Mouse (Mus musculus) testis, adult 2 months (tissue): ENCODE results near the gene Snai1. TPM values are rescaled to one million over a fixed set of nuclear protein-coding genes. Genes with fewer than 3 reads are reported as not detected.
A peak's percentile ranks its signal among the peaks of the same experiment; 100 is the strongest.

Experiments used
- H3K27ac ChIP-seq: fragments of 200-500 bp; 2 replicates; pipeline ENCODE4 v1.5.1; 2012; ENCODE audit warnings: low read depth, low read length; ENCODE audit not compliant: control insufficient read depth, insufficient read depth
- H3K27me3 ChIP-seq: fragments of 200-500 bp; 2 replicates; pipeline ENCODE4 v1.6.1; 2012; ENCODE audit warnings: mild to moderate bottlenecking, low read length, moderate library complexity; ENCODE audit not compliant: control insufficient read depth, insufficient read depth
- H3K36me3 ChIP-seq: fragments of 200-500 bp; 2 replicates; pipeline ENCODE4 v1.6.1; 2012; ENCODE audit warnings: mild to moderate bottlenecking, low read length; ENCODE audit not compliant: control insufficient read depth, insufficient read depth
- H3K4me1 ChIP-seq: fragments of 200-500 bp; 2 replicates; pipeline ENCODE4 v1.6.1; 2012; ENCODE audit warnings: low read length; ENCODE audit not compliant: control insufficient read depth, insufficient read depth
- H3K4me3 ChIP-seq: fragments of 200-500 bp; 2 replicates; pipeline ENCODE4 v1.5.1; 2012; ENCODE audit warnings: low read depth, mild to moderate bottlenecking, low read length, moderate library complexity, mixed read lengths; ENCODE audit not compliant: control insufficient read depth
- CTCF ChIP-seq: fragments of 200-500 bp; IDR thresholded peaks from 2 replicates; pipeline ENCODE4 v1.5.1; 2012; ENCODE audit warnings: low read depth, mild to moderate bottlenecking, inconsistent platforms, low read length, moderate library complexity; ENCODE audit not compliant: control insufficient read depth, insufficient read depth, insufficient replicate concordance
- POLR2A ChIP-seq: fragments of 200-500 bp; IDR thresholded peaks from 2 replicates; pipeline ENCODE4 v1.6.1; 2012; ENCODE audit warnings: low read depth, mild to moderate bottlenecking, inconsistent platforms, low read length, moderate library complexity; ENCODE audit not compliant: control insufficient read depth
- polyA plus RNA-seq: library from polyadenylated mRNA; depleted of rRNA; stranded (reverse); fragments of >200 nt; gene quantifications from 2 replicates; pipeline ENCODE4 v1.2.3, GENCODE M21; 2012

Snai1 gene
- polyA plus RNA-seq, 1 experiment: 7.9 TPM

- H3K4me3 ChIP-seq: peak overlapping the region; percentile 32; the same call in 1 of the 2 replicates
- no peak overlapping the region for H3K27ac ChIP-seq
- no peak for TF ChIP-seq POLR2A
- TF ChIP-seq CTCF: no peak
- peaks cover 27% of the 10 kb centered on the region for H3K4me1 ChIP-seq
- H3K36me3 ChIP-seq: no peaks in the 10 kb centered on the region; the same call in none of the 2 replicates
- H3K27me3 ChIP-seq: no peaks in the 10 kb centered on the region
These were observed 2.6 kb downstream of the Snai1 start for GRCm38 (mm10) chr2:167540477-167541110.

GRCm38 (mm10) chr2:167541324-167541723 lies 3.3 kb downstream of the Snai1 start:
- no peak overlapping the region for H3K27ac ChIP-seq
- no peaks in the 10 kb centered on the region; the same call in none of the 2 replicates for H3K36me3 ChIP-seq
- no peak overlapping the region for H3K4me3 ChIP-seq
- TF ChIP-seq CTCF (no peak), POLR2A (no peak)
- H3K4me1 ChIP-seq: peaks cover 27% of the 10 kb centered on the region
- no peaks in the 10 kb centered on the region for H3K27me3 ChIP-seq

DNA sequence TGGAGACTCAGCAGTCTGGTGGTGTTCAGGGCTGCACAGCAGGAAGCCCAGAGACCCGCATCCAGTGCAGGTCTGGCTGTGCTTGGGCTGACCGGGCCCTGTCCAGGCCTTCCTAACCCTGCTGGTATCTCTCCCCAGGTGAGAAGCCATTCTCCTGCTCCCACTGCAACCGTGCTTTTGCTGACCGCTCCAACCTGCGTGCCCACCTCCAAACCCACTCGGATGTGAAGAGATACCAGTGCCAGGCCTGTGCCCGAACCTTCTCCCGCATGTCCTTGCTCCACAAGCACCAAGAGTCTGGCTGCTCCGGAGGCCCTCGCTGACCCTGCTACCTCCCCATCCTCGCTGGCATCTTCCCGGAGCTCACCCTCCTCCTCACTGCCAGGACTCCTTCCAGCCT lies 3.8 kb downstream of the Snai1 start:
- Histone ChIP-seq H3K27me3 (no peaks in the 10 kb centered on the region), H3K4me1 (peaks cover 23% of the 10 kb centered on the region), H3K4me3 (no peak overlapping the region), H3K36me3 (no peaks in the 10 kb centered on the region; the same call in none of the 2 replicates), H3K27ac (no peak overlapping the region)
- TF ChIP-seq POLR2A: no peak
- no peak for TF ChIP-seq CTCF

- Histone ChIP-seq H3K4me1 (peaks cover 17% of the 10 kb centered on the region), H3K27ac (no peak overlapping the region), H3K27me3 (no peaks in the 10 kb centered on the region), H3K36me3 (no peaks in the 10 kb centered on the region; the same call in none of the 2 replicates), H3K4me3 (no peak overlapping the region)
- no peak for TF ChIP-seq POLR2A
- no peak for TF ChIP-seq CTCF
These were observed 4.4 kb downstream of the Snai1 start for GRCm38 (mm10) chr2:167542361-167542760.

- Histone ChIP-seq H3K36me3 (no peaks in the 10 kb centered on the region; the same call in none of the 2 replicates), H3K4me1 (peaks cover 16% of the 10 kb centered on the region), H3K4me3 (no peak overlapping the region), H3K27me3 (no peaks in the 10 kb centered on the region), H3K27ac (peak overlapping the region; percentile 59)
- TF ChIP-seq CTCF (no peak), POLR2A (no peak)
These were observed 5.4 kb downstream of the Snai1 start for GRCm38 (mm10) chr2:167543121-167544003.

- Histone ChIP-seq H3K4me1 (peaks cover 11% of the 10 kb centered on the region), H3K36me3 (no peaks in the 10 kb centered on the region; the same call in none of the 2 replicates)
These were observed 6.0 kb downstream of the Snai1 start for GRCm38 (mm10) chr2:167544004-167544356.

DNA sequence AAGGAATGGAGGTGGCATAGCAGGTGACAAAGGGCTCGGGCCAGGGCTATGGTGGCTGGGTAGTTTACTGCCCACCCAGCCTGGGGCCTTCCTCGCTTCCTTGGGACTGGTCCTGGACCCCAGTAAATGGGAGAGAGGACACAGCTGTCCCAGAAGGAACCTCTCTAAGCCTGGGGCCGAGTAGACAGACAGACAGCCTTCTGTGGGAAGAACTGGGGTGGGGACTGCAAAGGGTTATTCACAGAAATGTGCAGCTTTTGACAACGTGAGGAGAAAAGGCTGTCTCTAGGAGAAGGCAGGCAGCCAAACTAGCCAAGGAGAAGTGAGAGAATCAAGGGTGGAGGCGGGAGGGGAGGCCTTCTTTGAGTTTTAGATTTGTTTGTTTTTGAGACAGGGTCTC lies 6.5 kb downstream of the Snai1 start:
- no peak for TF ChIP-seq POLR2A
- TF ChIP-seq CTCF: no peak
- Histone ChIP-seq H3K4me1 (peaks cover 9% of the 10 kb centered on the region), H3K4me3 (no peak overlapping the region), H3K27ac (peak overlapping the region; percentile 7; the same call in 1 of the 2 replicates), H3K27me3 (no peaks in the 10 kb centered on the region), H3K36me3 (no peaks in the 10 kb centered on the region; the same call in none of the 2 replicates)

More at GRCm38 (mm10) chr2:167544004-167544356, 6.0 kb downstream of the Snai1 start:
- H3K27me3 ChIP-seq: no peaks in the 10 kb centered on the region
- no peak for TF ChIP-seq CTCF
- H3K4me3 ChIP-seq: no peak overlapping the region
- peak overlapping the region; percentile 59; the same call in 1 of the 2 replicates for H3K27ac ChIP-seq
